Mouse (Mus musculus) cerebellum, adult 2 months (tissue): ENCODE results near the gene Fbxo41.
A peak's percentile ranks its signal among the peaks of the same experiment; 100 is the strongest.

Experiments
- CTCF ChIP-seq: fragments of 200-500 bp; IDR thresholded peaks from 2 replicates; pipeline ENCODE4 v1.5.1; 2011; ENCODE audit warnings: low read depth, mild to moderate bottlenecking, control low read depth, low read length, moderate library complexity, borderline replicate concordance; ENCODE audit not compliant: insufficient read depth
- POLR2A ChIP-seq: fragments of 200-500 bp; IDR thresholded peaks from 2 replicates; pipeline ENCODE4 v1.6.1; 2011; ENCODE audit warnings: low read length, control low read depth, borderline replicate concordance; ENCODE audit not compliant: insufficient read depth

DNA sequence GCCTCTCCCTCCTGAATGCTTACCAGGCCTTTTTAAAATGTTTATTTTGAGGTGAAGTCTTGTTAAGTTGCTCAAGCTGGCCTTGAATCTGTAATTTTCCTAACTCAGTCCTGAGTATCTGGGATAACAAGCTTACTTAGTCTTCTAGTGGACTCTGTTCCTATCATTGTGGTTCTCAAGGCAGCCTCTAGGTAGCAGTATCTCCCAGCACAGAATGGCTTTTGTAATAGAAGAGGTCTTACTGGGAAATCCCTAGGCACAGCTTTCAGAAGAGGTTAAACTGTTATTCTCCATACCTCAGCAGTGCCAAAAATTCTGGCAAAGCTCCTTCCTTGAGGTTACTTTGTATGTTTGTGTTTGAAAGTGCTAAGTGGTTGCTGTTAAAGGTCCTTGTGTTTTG lies 37.4 kb downstream of the Fbxo41 start:
- no peak for TF ChIP-seq POLR2A
- peak; percentile 45; the same call in 1 of the 2 replicates for TF ChIP-seq CTCF
